Mouse (Mus musculus) hindbrain, postnatal 0 days (tissue): ENCODE data around the gene Mmd2. TPM values are rescaled to one million over a fixed set of nuclear protein-coding genes. Genes with fewer than 3 reads are reported as not detected.

ENCODE experiments used
- ATAC-seq: fragments of 200-750 bp; cut with Nextera tagmentation; 2 replicates; pipeline ENCODE4 v1.8.0; 2017; ENCODE audit warnings: mild to moderate bottlenecking, moderate TSS enrichment, moderate library complexity
- DNase-seq: peaks from one replicate; pipeline ENCODE4 v3.0.0-alpha.2; 2015; ENCODE audit warnings: low spot score
- H3K27ac ChIP-seq: fragments of 300-500 bp; sonication (generic); 2 replicates; pipeline ENCODE4 v1.5.1; 2014; ENCODE audit warnings: mild to moderate bottlenecking
- H3K27me3 ChIP-seq: fragments of 300-500 bp; sonication (generic); 2 replicates; pipeline ENCODE4 v1.6.1; 2014; ENCODE audit warnings: low read length, mixed read lengths; ENCODE audit not compliant: insufficient read depth
- H3K36me3 ChIP-seq: fragments of 300-500 bp; sonication (generic); 2 replicates; pipeline ENCODE4 v1.6.1; 2014; ENCODE audit warnings: low read length, mixed read lengths; ENCODE audit not compliant: insufficient read depth
- H3K4me1 ChIP-seq: fragments of 300-500 bp; sonication (generic); 2 replicates; pipeline ENCODE4 v1.6.1; 2014; ENCODE audit warnings: antibody characterized with exemption, low read length, mixed read lengths; ENCODE audit not compliant: insufficient read depth
- H3K4me2 ChIP-seq: fragments of 300-500 bp; sonication (generic); 2 replicates; pipeline ENCODE4 v1.6.1; 2014; ENCODE audit warnings: low read depth, mild to moderate bottlenecking, low read length, moderate library complexity, mixed read lengths
- H3K4me3 ChIP-seq: fragments of 300-500 bp; sonication (generic); 2 replicates; pipeline ENCODE4 v1.5.1; 2014; ENCODE audit warnings: low read length
- H3K9ac ChIP-seq: fragments of 300-500 bp; sonication (generic); replicated peaks from 2 replicates; pipeline ENCODE4 v1.6.1; 2014; ENCODE audit warnings: mild to moderate bottlenecking, low read length, moderate library complexity, mixed read lengths
- H3K9me3 ChIP-seq: fragments of 300-500 bp; sonication (generic); 2 replicates; pipeline ENCODE4 v1.6.1; 2016; ENCODE audit warnings: low read length, mixed read lengths
- CTCF ChIP-seq: IDR thresholded peaks from 2 replicates; pipeline ENCODE4 v1.5.1; 2016; ENCODE audit warnings: antibody characterized with exemption, control low read depth, low read depth
- WGBS: fragments of 180-500 bp; shearing (Covaris S2); extraction: QIAGEN DNeasy Blood & Tissue Kit; methylation state at CpG from one replicate; pipeline ENCODE4 v1.1.7; 2014; 5-methylcytosine and 5-hydroxymethylcytosine counted together
- polyA plus RNA-seq: library from polyadenylated mRNA; unstranded; fragments of >200 nt; fragmentation: Nextera tagmentation; extraction: Ambion mirVana; gene quantifications from 2 replicates; pipeline ENCODE4 v1.2.1, GENCODE M21; 2015
- total RNA-seq: library from RNA; depleted of rRNA; stranded (reverse); fragments of >200 nt; gene quantifications from 2 replicates; pipeline ENCODE4 v1.2.3, GENCODE M21; 2014

Mmd2 gene
- total and polyA plus RNA-seq, 2 experiments from 2014 or later = 151 to 182 TPM

DNA sequence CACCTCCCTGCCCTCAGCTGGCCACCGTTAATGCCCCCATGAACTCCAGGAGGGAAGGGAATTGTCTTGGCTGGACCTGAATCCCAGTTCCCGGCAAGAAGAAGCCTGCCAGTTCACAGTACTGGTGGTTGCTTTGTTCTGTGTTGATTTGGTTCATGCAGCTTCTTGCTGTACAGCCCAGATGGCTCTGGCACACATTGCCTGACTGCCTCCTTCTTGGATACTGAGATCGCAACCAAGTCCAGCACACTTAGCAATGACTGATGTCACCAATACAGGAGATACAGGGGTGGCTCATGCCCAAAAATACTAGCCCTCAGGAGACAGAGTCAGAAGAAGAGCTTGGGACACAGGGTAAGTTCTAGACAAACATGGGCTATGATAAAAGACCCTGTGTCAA is 12.9 kb downstream of the Mmd2 start:
- Histone ChIP-seq H3K9ac (no peak overlapping the region), H3K4me1 (peaks cover 5% of the 10 kb centered on the region; the same call in 1 of the 2 replicates), H3K36me3 (no peaks in the 10 kb centered on the region), H3K4me2 (no peak overlapping the region), H3K27me3 (no peaks in the 10 kb centered on the region), H3K4me3 (no peak overlapping the region), H3K27ac (peak overlapping the region; percentile 49; the same call in 1 of the 2 replicates), H3K9me3 (no peaks in the 10 kb centered on the region)
- ATAC-seq = peak; percentile 73
- TF ChIP-seq CTCF = no peak
- DNase-seq = peak; percentile 65
- WGBS = 40% methylated on average over 3 of the region's 3 CpGs

GRCm38 (mm10) chr5:142590953-142591616 is 17.5 kb downstream of the Mmd2 start:
- Histone ChIP-seq H3K27me3 (no peaks in the 10 kb centered on the region), H3K27ac (peak overlapping the region; percentile 28; the same call in 1 of the 2 replicates), H3K4me2 (no peak overlapping the region), H3K36me3 (no peaks in the 10 kb centered on the region), H3K4me3 (no peak overlapping the region), H3K4me1 (peaks cover 8% of the 10 kb centered on the region; the same call in 1 of the 2 replicates), H3K9me3 (no peaks in the 10 kb centered on the region), H3K9ac (no peak overlapping the region)
- no peak for TF ChIP-seq CTCF
- 35% methylated on average over 6 of the region's 6 CpGs for WGBS
- ATAC-seq (no peak), DNase-seq (no peak)

GRCm38 (mm10) chr5:142583616-142584126 is 24.9 kb downstream of the Mmd2 start:
- H3K36me3 ChIP-seq = no peaks in the 10 kb centered on the region; the same call in 1 of the 2 replicates
- no peaks in the 10 kb centered on the region for H3K9me3 ChIP-seq
- peak; percentile 53 for TF ChIP-seq CTCF
- peak overlapping the region; percentile 80 for H3K27ac ChIP-seq
- peak; percentile 85 for DNase-seq
- 16% methylated on average over 14 of the region's 14 CpGs for WGBS
- H3K4me2 ChIP-seq = peak overlapping the region; percentile 44
- H3K27me3 ChIP-seq = no peaks in the 10 kb centered on the region
- H3K9ac ChIP-seq = no peak overlapping the region
- peaks cover 15% of the 10 kb centered on the region for H3K4me1 ChIP-seq
- no peak overlapping the region for H3K4me3 ChIP-seq
- peak; percentile 96 for ATAC-seq

DNA sequence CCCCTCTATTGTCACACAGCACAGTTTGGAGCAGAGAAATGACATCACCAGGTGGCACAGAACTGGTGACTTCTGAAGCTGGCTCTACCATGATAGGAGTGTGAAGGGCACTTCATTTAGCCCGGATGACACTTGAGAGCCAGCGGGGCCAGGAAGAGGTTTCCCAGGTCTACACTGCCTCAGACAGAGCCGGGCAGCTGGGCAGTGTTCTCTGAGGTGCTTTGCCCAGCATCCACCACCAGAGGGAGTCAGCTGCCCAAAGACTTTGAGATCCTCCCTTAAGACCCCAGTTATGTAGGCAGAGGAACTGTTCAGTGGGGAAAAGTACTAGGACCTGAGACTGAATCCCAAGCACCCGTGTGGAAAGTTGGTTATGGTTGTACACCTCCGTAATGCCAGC is 27.1 kb downstream of the Mmd2 start:
- no peak overlapping the region; the same call in 1 of the 2 replicates for H3K27ac ChIP-seq
- H3K36me3 ChIP-seq = no peaks in the 10 kb centered on the region; the same call in 1 of the 2 replicates
- ATAC-seq (peak; percentile 65), DNase-seq (peak; percentile 87)
- WGBS = 12% methylated on average over 5 of the region's 5 CpGs
- H3K9ac ChIP-seq = no peak overlapping the region
- peak; percentile 95 for TF ChIP-seq CTCF
- no peak overlapping the region for H3K4me2 ChIP-seq
- H3K4me1 ChIP-seq = peaks cover 12% of the 10 kb centered on the region
- H3K9me3 ChIP-seq = no peaks in the 10 kb centered on the region
- no peak overlapping the region for H3K4me3 ChIP-seq
- no peaks in the 10 kb centered on the region for H3K27me3 ChIP-seq

- peak; percentile 18; the same call in 1 of the 2 replicates for TF ChIP-seq CTCF
- Histone ChIP-seq H3K4me1 (no peaks in the 10 kb centered on the region), H3K9me3 (no peaks in the 10 kb centered on the region), H3K9ac (no peak overlapping the region), H3K4me3 (no peak overlapping the region), H3K36me3 (no peaks in the 10 kb centered on the region; the same call in 1 of the 2 replicates), H3K27ac (no peak overlapping the region), H3K4me2 (no peak overlapping the region), H3K27me3 (no peaks in the 10 kb centered on the region)
- DNase-seq (no peak), ATAC-seq (no peak)
- 85% methylated on average over 10 of the region's 10 CpGs for WGBS
Observed at GRCm38 (mm10) chr5:142578192-142578591, 30.4 kb downstream of the Mmd2 start.

GRCm38 (mm10) chr5:142576832-142577231 is 31.8 kb downstream of the Mmd2 start:
- Histone ChIP-seq H3K27me3 (no peaks in the 10 kb centered on the region), H3K9me3 (no peaks in the 10 kb centered on the region), H3K27ac (no peak overlapping the region), H3K4me2 (no peak overlapping the region), H3K36me3 (peaks cover 7% of the 10 kb centered on the region; the same call in 1 of the 2 replicates), H3K4me1 (no peaks in the 10 kb centered on the region), H3K4me3 (no peak overlapping the region), H3K9ac (no peak overlapping the region)
- no peak for TF ChIP-seq CTCF
- 68% methylated on average over 7 of the region's 7 CpGs for WGBS
- DNase-seq (peak; percentile 15), ATAC-seq (no peak)
